Mouse (Mus musculus) heart, postnatal 0 days (tissue): ENCODE measurements at regions not wholly inside any gene's neighbourhood (a gene's known extent, or its start where the extent isn't known, plus 50 kb on each side); places are given as distances from the start of the nearest gene placed in this dataset.

Source experiments
- CTCF ChIP-seq: IDR thresholded peaks from 2 replicates; pipeline ENCODE4 v1.5.1; 2016; ENCODE audit warnings: antibody characterized with exemption, control low read depth, low read depth
- EP300 ChIP-seq: IDR thresholded peaks from 2 replicates; pipeline ENCODE4 v1.6.1; 2016; ENCODE audit warnings: antibody characterized with exemption, low read depth

DNA sequence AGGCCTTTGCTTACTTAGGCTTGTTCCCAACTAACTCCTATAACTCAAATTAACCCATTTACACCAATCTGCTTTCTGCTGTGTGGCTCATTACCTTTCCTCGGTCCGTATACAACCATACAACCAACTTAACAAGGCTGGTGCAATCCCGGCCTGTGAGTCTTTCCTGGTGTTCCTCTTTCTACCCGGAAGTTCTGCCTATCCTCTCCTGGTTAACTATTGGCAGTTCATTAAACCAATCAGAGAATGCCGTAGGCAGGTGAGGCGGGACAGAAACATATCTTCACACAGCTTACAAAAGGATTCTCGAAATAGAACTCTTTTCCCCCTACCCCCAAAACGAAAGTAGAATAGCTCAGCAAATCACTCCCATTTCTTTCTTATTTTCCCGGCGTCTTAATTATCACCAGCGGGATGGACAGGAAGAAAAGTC lies 65.0 kb downstream of the Ccdc54 start:
- no peak for TF ChIP-seq CTCF
- TF ChIP-seq EP300 = no peak
